Mouse (Mus musculus) cortical plate, adult 2 months (tissue): ENCODE measurements around the gene B3gnt4.

Source experiments
- CTCF ChIP-seq: fragments of 200-500 bp; IDR thresholded peaks from 2 replicates; pipeline ENCODE4 v1.5.1; 2011; ENCODE audit warnings: mild to moderate bottlenecking, control low read depth, low read length; ENCODE audit not compliant: insufficient read depth; ENCODE audit errors: extremely low read depth
- POLR2A ChIP-seq: fragments of 200-500 bp; IDR thresholded peaks from 2 replicates; pipeline ENCODE4 v1.6.1; 2011; ENCODE audit warnings: mild to moderate bottlenecking, low read length, control low read depth; ENCODE audit not compliant: insufficient read depth; ENCODE audit errors: extremely low read depth

GRCm38 (mm10) chr5:123523692-123524392 lies 13.6 kb downstream of the B3gnt4 start, which contains the start of gene Diablo:
- TF ChIP-seq POLR2A = peak; percentile 88
- no peak for TF ChIP-seq CTCF
